Mouse (Mus musculus): Measurements from ENCODE around the gene Arl5b.

The Arl5b gene

DNA sequence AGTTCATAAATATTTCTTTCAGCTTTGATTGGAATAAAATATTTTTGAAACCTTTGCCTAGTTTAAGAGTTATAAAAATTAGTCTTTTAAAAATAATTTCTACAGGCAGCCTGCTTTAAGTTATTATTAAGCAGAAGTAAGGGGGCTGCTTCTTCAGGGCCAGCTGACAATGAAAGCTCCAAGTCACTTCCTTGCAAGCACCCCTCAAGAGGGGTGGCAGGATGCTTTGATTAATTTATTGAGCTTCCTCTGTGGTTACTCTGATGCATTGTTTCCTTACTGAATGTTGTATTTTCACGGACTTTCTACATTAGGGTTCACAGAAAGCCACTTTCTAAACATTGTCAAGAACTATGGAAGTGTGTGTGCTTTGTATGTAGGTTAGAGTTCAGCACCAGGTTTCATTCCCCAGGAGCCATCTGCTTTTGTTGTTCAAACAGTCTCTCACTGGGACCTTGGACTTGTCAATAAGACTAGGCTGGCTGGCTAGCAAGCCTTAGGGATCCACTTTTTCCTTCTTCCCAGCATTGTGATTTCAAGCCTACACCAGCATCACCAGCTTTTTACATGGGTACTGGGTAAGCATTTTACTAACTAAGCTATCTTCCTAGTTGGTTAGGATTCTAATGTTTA is 62.7 kb downstream of the Arl5b start:
- in situ Hi-C loops (cut with MboI; ENCODE audit: low sequenced_read_pairs) = no loop called here

- in situ Hi-C loops (cut with MboI; ENCODE audit: low sequenced_read_pairs) = no loop called here
These were observed 63.5 kb downstream of the Arl5b start for GRCm38 (mm10) chr2:15112741-15113140.

- in situ Hi-C loops (cut with MboI; ENCODE audit: low sequenced_read_pairs) = no loop called here
These were observed 72.1 kb downstream of the Arl5b start for GRCm38 (mm10) chr2:15121217-15121680.
